Mouse (Mus musculus) cerebellum, adult 8-10 months (tissue): ENCODE measurements around the gene Eda.

Experiments
- DNase-seq: peaks from one replicate; pipeline ENCODE4 v3.0.0; 2022

Gene Eda

DNA sequence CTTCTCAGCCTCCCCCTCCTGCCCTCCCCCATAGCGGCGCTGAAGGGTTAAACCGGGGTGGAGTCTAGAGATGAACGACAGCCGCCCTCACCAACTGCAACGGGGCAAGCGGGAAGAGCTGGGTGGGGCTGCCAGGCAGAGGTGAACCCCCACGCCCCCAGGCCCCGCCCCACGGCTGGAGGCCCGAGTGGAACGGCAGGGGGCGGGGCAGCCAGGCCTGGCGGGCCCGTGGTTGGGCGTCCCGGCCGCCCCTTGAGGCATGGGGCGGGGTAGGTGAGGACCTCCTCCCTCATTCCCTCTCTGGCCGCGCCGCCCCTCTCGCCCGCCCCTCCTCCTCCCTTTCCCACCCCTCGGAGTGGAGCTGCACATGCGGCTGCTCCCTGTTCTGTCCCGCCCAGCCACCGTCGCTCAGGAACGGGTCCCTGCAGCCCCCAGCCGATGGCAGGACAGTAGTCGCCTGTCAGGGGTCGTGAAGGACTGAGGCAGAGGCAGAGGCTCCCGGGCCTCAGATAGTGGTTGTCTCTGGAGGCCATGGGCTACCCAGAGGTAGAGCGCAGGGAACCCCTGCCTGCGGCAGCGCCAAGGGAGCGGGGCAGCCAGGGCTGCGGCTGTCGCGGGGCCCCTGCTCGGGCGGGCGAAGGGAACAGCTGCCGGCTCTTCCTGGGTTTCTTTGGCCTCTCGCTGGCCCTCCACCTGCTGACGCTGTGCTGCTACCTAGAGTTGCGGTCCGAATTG lies at the start of gene Eda:
Eda (plus strand) TSS at position 357 of the 735 bp plus-strand sequence.
- peak; percentile 18 for DNase-seq

DNA sequence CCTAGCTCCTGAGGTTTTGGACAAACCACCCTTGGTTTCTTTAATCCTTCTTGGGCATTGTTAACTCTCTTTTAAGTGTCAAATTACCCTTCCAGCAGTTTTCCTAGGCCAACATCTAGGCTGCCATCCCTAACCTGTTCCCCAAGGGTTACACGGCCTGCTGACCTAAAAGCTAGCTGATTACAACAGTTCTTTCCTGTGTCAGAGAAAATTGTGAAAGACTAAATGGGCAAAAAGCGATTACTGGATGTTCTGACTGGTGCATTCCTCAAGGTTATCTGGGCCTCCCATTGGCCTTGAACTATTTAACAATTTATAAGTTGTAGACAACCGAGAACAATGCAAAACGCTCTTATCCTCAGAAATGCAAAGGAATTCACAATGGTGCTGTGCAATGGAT lies 14.4 kb upstream of the Eda start:
- no peak for DNase-seq

- DNase-seq: no peak
Observed at GRCm38 (mm10) chrX:99970111-99970510, 5.3 kb upstream of the Eda start.

DNA sequence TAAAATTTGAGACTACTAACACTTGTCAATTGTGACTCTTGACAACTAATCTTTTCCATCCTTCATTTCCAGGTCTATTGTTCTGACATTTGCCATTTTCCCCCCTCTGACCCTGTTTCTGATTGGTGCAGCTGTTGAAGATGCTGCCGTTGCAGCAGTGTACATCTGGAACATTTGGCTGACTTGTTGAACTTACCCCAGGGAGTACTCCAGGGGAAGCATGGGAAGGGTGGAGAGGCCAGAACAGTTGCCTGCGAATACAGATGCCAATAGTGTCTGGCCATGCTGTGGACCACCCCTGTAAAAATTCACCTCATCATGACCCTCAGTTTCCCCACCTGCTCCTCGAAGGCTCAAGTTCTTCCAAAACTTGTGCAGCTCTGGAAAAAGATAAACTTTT lies 1.0 kb upstream of the Eda start:
- DNase-seq: no peak

DNA sequence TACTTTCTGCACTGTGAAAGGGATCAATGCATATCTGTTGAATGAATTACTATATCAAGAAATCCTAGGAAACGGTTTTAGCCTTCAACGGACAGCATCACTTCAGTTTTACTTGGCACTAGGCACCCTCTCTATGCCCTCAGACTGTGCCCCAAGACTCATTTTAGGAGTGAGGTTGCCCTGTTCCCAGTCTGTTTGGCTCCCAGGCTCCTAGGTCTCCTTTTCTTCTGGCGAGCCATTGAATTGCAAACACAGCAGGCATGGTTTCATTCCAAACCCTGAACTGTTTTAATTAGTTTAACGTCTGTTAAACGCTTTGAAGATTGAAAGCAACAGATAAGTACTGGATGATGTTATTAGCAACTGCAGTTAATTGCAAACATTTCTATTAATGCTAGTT lies 603 bp upstream of the Eda start:
- DNase-seq: no peak

DNA sequence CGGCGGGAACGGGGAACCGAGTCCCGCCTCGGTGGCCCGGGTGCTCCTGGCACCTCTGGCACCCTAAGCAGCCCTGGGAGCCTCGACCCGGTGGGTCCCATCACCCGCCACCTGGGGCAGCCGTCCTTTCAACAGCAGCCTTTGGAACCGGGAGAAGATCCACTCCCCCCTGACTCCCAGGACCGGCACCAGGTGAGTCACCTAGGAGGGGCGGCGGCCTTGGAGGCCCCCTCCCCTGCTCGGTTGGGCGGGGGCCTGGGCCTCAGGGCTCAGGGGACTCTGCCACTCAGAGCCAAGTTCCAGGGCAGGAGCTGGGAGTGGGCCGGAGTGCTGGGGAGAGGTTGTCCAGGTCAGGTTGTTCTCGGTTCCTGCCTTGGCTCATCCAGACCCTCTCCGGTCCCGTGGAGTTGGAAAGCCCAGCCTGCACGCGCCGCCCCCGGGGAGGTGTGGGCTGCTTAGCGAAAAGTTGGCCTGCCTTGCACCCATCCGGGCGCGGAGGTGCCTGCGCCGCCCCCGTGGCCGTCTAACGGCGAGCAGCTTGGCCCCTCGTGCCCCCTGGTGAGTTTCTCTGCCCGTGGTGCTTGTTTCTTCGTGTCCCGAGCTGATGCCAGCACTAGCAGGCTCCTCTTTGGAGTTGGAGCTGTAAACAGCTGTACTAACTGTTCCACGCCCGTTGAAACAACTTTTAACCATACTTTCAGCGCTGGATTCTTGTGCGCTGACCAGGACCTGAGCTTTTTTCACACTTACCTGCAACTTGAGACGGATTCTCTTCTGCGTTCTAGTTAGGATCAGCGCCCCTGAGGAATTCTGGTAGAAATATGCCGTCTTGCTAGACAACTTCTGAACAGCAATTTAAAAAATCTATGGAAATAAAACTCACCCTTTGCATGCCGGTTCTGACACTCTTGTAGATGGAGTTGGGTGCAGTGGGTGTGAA lies 849 bp downstream of the Eda start:
- peak; percentile 2 for DNase-seq

DNA sequence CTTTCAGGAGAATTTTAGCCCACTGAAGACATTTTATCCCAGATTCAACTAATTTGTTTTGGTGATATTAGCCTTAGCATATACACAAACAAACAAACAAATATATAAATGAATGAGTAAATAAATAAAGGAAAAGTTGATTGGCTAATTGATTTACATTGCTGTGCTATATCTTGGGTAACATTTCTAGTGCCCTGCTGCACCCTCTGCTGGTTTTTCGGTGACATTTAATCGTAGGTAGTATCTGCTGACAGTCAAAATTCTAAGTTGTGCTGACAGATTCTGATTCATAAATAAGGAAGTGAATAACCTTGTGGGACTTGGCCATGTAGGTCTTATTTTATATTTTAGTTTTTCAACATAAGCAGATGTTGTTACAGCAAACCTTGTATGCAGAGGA lies 2.9 kb downstream of the Eda start:
- DNase-seq: no peak

DNA sequence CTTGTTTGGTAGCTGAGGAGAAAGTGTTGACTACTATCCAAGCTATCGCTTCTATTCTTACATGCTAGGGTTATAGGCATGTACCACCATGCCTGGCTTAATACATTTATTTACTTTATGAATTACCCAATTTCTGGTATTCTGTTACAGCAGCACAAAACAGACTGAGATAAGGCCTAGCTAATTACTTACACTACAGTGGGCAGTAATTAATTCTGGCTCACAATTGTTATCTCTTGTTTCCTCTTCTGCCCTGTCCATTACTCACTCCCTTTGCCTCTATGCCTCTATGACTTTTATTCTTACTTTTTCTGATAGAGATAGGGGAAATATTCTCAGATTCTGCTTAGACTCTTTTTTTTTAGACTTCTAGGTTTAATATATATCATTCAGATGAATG lies 18.0 kb downstream of the Eda start:
- no peak for DNase-seq

DNA sequence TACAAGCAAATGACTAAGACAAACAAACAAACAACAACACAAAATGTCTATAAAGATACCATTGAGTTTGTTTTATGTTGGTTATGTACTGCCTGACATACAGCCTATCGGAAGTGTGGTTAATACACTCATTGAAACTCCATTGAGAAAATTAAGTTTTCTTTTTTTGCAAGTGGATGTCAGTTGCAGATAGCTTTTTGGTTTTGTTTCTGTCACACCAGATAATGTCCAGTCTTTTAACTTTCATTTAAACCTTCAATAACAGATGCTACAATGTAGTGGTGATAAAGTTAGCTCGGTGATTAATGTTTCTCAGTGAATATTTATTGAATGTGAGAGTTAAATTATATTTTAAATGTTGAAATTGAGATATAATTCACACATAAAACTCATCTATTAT lies 23.9 kb downstream of the Eda start:
- DNase-seq: no peak

- no peak for DNase-seq
Observed at GRCm38 (mm10) chrX:100118362-100118761, 143.0 kb downstream of the Eda start.

- DNase-seq: no peak
Observed at GRCm38 (mm10) chrX:100195286-100195685, 219.9 kb downstream of the Eda start.

- DNase-seq: no peak
Observed at GRCm38 (mm10) chrX:100313652-100314051, 338.2 kb downstream of the Eda start.

DNA sequence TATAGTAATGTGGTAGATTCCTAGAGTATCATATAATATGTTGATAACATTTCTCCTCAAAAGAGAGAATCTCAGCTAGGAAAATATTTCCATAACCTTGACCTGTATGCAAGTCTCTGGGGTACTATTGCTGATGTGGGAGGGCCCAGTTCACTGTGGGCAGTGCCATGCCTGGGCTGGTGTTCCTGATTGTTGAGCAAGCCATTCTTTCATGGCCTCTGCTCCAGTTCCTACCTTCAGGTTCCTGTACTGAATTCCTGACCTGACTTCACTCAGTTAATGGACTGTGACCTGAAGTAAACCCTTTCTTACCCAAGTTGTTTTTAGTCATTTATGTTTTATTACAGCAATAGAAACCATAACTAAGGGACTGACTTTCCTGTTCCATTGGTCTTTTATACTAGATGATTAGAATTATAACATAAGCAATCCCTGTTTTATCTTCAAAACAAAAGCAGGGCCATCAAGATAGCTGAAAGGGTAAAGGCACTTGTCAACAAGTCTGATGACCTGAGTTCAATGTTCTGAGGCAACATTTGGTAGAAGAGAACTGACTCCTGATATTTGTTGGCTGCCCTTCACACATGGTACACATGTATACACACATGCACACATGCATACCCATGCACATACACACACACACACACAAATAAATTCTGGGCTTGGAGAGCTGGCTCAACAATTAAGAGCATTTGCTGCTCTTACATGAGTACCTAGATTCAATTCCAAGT lies 338.9 kb downstream of the Eda start:
- DNase-seq: no peak

DNA sequence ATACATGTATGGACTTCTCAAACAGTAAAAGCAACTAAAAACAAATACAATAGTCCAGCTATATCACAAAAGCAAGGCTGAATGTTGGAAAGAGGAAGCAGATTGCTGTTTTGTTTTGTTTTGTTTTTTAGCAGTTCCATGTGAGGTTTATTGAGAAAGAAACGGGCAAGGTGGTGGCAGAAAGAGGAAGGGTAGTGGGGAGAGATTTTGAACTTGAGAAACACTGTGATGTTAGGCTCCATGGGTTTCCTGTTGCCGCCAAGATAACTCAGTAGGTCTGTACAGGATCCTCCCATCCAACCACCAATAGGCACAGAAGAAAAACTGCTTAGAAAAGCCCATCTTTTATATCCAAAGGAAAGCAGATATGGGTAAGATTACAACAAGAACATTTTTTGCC lies 365.3 kb downstream of the Eda start:
- no peak for DNase-seq

GRCm38 (mm10) chrX:100344433-100344832 lies 369.0 kb downstream of the Eda start:
- no peak for DNase-seq

DNA sequence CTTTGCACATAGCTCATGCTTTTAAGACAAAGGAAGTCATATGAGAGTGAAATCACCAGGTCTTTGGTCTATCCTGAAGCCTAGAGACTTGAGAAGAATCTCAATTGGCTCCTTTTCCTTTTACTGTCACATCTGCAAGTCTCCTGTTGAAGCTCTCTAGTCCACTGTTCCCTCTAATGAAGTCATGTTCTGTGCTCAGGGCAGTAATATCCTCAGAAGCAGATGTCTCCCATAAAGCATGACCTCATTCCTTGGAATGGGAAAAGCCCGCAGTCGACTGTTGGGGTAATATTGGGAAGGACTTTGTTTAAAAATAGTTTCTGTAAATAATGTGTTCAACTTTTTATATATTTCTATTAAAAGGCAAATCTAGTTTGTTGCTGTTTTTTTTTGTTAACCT lies 381.6 kb downstream of the Eda start:
- DNase-seq: no peak

DNA sequence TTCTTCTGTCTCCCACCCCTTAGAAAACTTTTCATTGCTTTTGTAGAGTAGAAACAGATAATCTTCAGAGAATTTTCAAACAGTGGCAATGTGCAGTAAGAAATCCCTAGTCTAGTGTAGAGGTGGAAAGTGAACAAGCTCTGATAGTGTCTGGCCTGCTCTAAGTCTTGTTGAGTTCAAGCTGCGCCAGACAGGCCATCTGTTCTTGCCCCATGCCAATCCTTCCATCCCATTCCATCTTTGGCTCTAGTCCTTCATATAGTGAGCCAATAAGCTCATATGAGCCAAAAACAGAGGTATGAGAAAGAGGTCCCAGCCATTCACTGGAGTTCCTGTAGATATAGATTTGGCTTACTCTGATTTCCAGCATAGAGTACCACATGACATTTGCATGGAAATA lies 414.5 kb downstream of the Eda start:
- peak; percentile 6 for DNase-seq

DNA sequence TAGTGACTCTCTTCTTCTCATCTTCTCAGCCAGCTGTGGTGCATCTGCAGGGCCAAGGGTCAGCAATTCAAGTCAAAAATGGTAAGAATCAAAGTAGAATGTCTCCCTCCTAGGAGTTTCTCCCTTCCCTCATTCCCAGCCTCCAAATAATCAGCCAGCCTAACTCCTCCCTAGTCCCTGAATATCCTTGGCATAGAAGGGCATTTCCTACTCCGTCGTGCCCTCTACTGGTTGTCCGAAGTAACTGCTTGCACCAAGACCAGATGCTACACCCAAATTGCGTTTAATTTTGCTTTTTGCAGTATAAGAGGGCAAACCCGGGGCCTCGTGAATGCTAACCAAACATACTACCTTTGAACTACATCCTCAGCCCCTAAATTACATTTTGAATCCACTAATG lies 416.9 kb downstream of the Eda start:
- DNase-seq: no peak

DNA sequence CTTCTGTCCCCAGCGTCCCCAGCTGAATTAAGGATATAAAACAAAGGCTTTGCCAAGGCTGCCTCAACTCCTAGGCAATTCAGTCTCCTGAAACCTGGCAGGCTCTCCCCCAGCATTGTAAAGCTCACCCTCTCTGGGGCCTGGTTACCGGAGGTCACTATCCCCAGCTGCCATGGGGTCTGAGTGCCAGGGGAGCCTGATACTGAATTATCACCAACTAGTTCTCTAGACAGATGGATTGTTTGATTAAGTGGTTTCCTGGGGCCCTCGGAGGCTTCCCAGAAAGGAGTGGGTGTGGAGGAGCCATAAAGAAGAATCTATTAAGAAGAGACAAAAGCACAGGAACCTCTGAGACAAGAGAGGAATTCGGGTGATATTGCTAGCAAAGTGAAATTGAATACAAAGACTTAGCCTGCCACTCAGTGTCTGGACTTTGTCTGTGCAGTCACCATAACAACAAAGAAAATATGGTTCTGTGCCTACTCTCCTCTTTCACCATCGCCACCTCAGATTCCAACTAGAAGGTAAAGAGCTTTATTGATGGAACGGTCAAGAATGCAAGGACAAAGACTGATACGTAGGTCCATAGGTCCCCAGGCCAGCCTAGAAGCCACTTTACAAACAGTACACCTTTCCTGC lies 418.9 kb downstream of the Eda start:
- no peak for DNase-seq

DNA sequence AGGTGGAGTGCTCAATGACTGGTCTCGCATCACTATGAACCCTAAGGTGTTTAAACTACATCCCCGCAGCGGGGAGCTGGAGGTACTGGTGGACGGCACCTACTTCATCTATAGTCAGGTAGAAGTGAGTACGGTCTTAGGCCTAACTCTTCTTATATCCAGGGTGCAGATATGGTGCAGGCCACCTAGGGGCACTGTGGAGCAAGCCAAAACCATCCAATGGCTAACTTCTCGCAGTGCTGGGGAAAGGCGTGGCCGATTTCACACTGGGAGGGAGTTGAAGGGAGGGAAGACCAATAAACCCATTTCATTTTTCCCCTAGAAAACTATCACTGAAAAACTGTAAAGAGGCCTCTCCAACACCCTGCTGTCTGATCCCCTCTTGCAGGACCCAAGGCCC lies 419.6 kb downstream of the Eda start:
- DNase-seq: no peak

DNA sequence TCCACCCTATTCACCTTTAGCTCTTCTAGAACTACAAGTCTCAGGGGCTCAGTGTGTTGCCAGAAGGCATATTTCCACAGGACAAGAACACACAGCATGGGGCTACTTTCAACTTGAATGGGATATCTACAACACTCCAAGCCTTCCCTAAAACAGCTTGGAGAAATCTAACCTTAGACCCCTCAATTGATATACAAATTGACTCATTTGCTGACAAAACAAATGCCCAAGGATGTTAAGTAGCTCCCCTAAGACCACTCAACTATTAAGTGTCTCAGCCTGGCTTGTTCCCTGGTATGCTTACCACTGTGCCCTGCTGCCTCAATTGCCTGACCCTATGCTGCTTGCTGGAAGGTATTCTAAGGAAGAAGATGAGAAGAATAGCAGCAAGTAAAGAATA lies 425.5 kb downstream of the Eda start:
- DNase-seq: no peak

DNA sequence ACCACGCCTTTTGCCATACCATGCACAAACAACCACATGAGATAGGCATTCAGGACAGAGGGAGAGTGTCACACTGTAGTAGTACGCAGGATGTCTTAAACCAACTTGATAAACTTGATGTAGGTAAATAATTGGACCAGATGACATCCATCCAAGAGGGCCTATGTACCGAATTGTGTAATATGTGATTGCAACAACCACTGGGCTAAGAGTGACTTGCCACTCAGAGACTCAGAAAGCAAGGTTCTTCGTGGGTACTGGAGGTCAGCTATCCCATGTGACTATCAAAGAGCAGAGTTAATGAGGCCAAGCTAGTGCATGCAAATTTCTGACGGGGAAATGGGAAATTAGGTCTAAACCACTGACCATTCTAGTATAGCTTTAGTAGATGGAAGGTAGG lies 426.3 kb downstream of the Eda start:
- DNase-seq: no peak

DNA sequence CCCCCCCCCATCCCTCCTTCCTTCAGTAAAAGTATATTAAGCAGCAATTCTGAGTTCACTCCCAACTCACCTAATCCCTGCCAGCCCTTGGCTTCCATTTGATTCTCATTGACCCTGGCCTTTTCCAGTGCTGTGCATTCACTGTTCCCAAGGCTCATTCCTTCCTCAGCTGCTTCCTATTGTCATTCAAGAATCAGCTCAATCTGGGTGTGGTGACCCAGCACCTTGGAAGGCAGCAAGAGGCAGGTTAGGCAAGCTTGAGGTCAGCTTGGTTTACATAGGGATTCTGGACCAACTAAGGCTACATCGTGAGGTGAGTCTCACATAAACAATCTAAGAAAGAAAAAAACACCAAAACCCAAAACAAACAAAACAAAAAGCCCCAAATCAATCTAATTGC lies 433.8 kb downstream of the Eda start:
- no peak for DNase-seq
